In the genomic region with DNA sequence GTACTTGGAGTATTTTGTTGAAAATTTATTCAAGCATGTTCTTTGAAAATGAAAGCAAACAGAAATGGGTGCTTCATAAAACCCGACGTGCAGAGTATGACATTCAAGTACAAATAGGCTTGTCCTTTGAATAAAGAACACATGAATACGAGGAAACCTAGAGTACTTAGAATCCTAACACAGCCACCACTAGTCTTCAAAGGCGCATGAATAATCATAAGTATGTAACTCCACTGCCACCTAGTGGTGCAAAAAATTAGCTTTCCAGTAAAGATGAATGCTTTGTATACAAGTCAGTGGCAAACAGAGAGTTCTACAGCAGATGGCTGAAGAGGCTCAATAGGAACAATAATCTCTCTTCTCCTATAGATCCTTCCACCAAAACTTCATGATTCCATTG, we compare ENCODE assay signal across 9 mouse cellular contexts.
DNase-seq lines count a peak whose midpoint lies in the region; TF ChIP-seq lines count a peak whose summit lies in the region.
"Had no signal": no experiment of that assay in that cellular context is flagged by ENCODE, and none has a peak within 500 bp of the region (broad histone marks: within the 10 kb centered on the region; RNA-seq: fewer than 3 reads in every experiment).

No protein-coding gene starts in this region.

- H3K9me3 ChIP-seq in hindbrain, embryonic 10.5 days, result no peaks in the 10 kb centered on the region

- WGBS in hindbrain, embryonic 10.5 days, result 12% methylated on average over 4 of the region's 4 CpGs

- DNase-seq in gastrocnemius, postnatal 10 days, result peak; percentile 36
- no peak for DNase-seq in gastrocnemius, postnatal 36 days
- DNase-seq in R1 (ENCODE audit: low read depth, low spot score), result peak; percentile 83
- peak; percentile 88 for DNase-seq in embryo, embryonic 10 days (ENCODE audit: low spot score)
- DNase-seq in hindbrain, embryonic 10.5 days (ENCODE audit: low spot score), result peak; percentile 28
- peak; percentile 87 to 89 for DNase-seq in layer of hippocampus, adult 2 months (ENCODE audit: low spot score in 2 of 2)
- peak; percentile 76 for DNase-seq in lung, postnatal 36 days
- DNase-seq in skeletal muscle tissue, adult 2 months (ENCODE audit: low read depth, low spot score), result peak; percentile 4

- intact Hi-C loops in gastrocnemius, postnatal 36 days (cut with DNase I), result no loop called here

- no peak overlapping the region for H3K27ac ChIP-seq in hindbrain, embryonic 10.5 days
- no peak overlapping the region for H3K27ac ChIP-seq in layer of hippocampus, adult 2 months
- H3K27ac ChIP-seq: macrophage had no signal

- no peak overlapping the region for H3K4me3 ChIP-seq in hindbrain, embryonic 10.5 days
- H3K4me3 ChIP-seq in layer of hippocampus, adult 2 months, result peak overlapping the region; percentile 8; the same call in 1 of the 2 replicates

- no peaks in the 10 kb centered on the region for H3K36me3 ChIP-seq in hindbrain, embryonic 10.5 days

- no peaks in the 10 kb centered on the region for H3K27me3 ChIP-seq in hindbrain, embryonic 10.5 days (ENCODE audit: insufficient read depth, poor library complexity, severe bottlenecking)

- peak; percentile 92 for TF ChIP-seq CTCF in layer of hippocampus, adult 2 months (conservative IDR thresholded peaks at IDR 0.05)

- H3K4me1 ChIP-seq in hindbrain, embryonic 10.5 days (replicated peaks), result no peaks in the 10 kb centered on the region

Comparison
In these comparisons a context has a peak if more than half of its experiments do, and no peak if none do; other contexts are left out.
1. DNase-seq: peak in gastrocnemius, postnatal 10 days (single experiment), R1 (single experiment), embryo, embryonic 10 days (single experiment), hindbrain, embryonic 10.5 days (single experiment), layer of hippocampus, adult 2 months (2 of 2), lung, postnatal 36 days (single experiment) and skeletal muscle tissue, adult 2 months (single experiment); none in gastrocnemius, postnatal 36 days (0 of 2).